Mouse (Mus musculus): ENCODE measurements around the gene Hspb11. TPM values are rescaled to one million over a fixed set of nuclear protein-coding genes. Genes with fewer than 3 reads are reported as not detected.

Gene Hspb11
- polyA plus RNA-seq, 1 experiment from 2014 or later = 25.5 TPM

GRCm38 (mm10) chr4:107291611-107292272 is 38.3 kb downstream of the Hspb11 start:
- Histone ChIP-seq H3K9ac (ENCODE audit: low read depth, low read length) (no peak overlapping the region), H3K36me3 (ENCODE audit: control insufficient read depth, insufficient read depth) (no peaks in the 10 kb centered on the region), H3K4me3 (ENCODE audit: low read depth, low read length) (no peak overlapping the region), H3K9me3 (ENCODE audit: control insufficient read depth) (no peaks in the 10 kb centered on the region), H3K27ac (ENCODE audit: low read depth, low read length) (no peak overlapping the region), H3K27me3 (replicated peaks; ENCODE audit: control insufficient read depth, insufficient read depth, low read length) (no peaks in the 10 kb centered on the region), H3K4me1 (replicated peaks; ENCODE audit: control insufficient read depth, insufficient read depth, low read length) (no peaks in the 10 kb centered on the region), H3K4me2 (replicated peaks; ENCODE audit: low read depth) (no peak overlapping the region)
- peak; percentile 12; the same call in 1 of the 2 replicates for ATAC-seq
- no peak for TF ChIP-seq CTCF (IDR thresholded peaks at IDR 0.05; ENCODE audit: low read depth)
- WGBS = 82% methylated on average over 7 of the region's 7 CpGs

- Histone ChIP-seq H3K27me3 (replicated peaks; ENCODE audit: control insufficient read depth, insufficient read depth, low read length) (no peaks in the 10 kb centered on the region), H3K9me3 (ENCODE audit: control insufficient read depth) (no peaks in the 10 kb centered on the region), H3K4me1 (replicated peaks; ENCODE audit: control insufficient read depth, insufficient read depth, low read length) (no peaks in the 10 kb centered on the region), H3K27ac (ENCODE audit: low read depth, low read length) (no peak overlapping the region; the same call in 1 of the 2 replicates), H3K4me2 (replicated peaks; ENCODE audit: low read depth) (no peak overlapping the region), H3K4me3 (ENCODE audit: low read depth, low read length) (no peak overlapping the region), H3K9ac (ENCODE audit: low read depth, low read length) (no peak overlapping the region), H3K36me3 (ENCODE audit: control insufficient read depth, insufficient read depth) (no peaks in the 10 kb centered on the region)
- ATAC-seq = peak; percentile 79
- no peak for TF ChIP-seq CTCF (IDR thresholded peaks at IDR 0.05; ENCODE audit: low read depth)
- 12% methylated on average over 4 of the region's 4 CpGs for WGBS
Observed at GRCm38 (mm10) chr4:107292273-107292662, 38.9 kb downstream of the Hspb11 start.

- H3K4me3 ChIP-seq (ENCODE audit: low read depth, low read length) = no peak overlapping the region
- H3K4me2 ChIP-seq (replicated peaks; ENCODE audit: low read depth) = no peak overlapping the region
- no peaks in the 10 kb centered on the region for H3K27me3 ChIP-seq (replicated peaks; ENCODE audit: control insufficient read depth, insufficient read depth, low read length)
- peak overlapping the region; percentile 57 for H3K27ac ChIP-seq (ENCODE audit: low read depth, low read length)
- TF ChIP-seq CTCF (IDR thresholded peaks at IDR 0.05; ENCODE audit: low read depth) = no peak
- no peaks in the 10 kb centered on the region for H3K36me3 ChIP-seq (ENCODE audit: control insufficient read depth, insufficient read depth)
- H3K9ac ChIP-seq (ENCODE audit: low read depth, low read length) = no peak overlapping the region
- no peaks in the 10 kb centered on the region for H3K9me3 ChIP-seq (ENCODE audit: control insufficient read depth)
- WGBS = 50% methylated on average over 8 of the region's 8 CpGs
- peak; percentile 65 for ATAC-seq
- H3K4me1 ChIP-seq (replicated peaks; ENCODE audit: control insufficient read depth, insufficient read depth, low read length) = no peaks in the 10 kb centered on the region
Observed at GRCm38 (mm10) chr4:107298071-107298606, 44.7 kb downstream of the Hspb11 start.

DNA sequence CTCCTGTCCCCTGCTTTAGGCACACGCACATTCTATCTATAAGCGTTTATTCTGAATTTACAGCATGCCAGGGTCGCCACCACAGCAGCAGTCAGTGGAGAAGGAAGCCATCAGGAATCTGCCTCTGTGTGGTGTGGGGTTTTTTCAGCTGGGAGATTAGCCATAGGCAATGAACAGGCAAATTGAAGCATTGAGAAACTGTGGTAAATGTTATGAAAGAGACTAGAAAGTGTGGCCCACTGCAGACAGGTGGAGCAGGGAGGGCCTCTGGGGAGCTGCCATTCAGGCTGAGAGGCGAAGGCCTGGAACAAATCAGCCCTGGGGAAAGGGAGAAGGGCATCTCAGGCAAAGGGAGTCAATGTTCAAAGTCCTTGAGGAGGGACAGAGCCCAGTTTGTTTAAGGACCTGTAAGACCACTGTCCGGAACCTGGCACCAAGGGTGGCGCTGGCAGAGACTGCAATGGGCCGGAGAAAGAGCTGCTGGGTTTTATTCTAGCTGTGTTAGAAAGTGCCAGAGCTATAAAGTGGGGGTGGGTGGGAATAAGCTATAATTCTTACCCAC is 46.5 kb downstream of the Hspb11 start:
- no peak for ATAC-seq
- H3K4me2 ChIP-seq (replicated peaks; ENCODE audit: low read depth) = no peak overlapping the region
- H3K36me3 ChIP-seq (ENCODE audit: control insufficient read depth, insufficient read depth) = no peaks in the 10 kb centered on the region
- H3K4me3 ChIP-seq (ENCODE audit: low read depth, low read length) = no peak overlapping the region
- H3K27me3 ChIP-seq (replicated peaks; ENCODE audit: control insufficient read depth, insufficient read depth, low read length) = no peaks in the 10 kb centered on the region
- peak overlapping the region; percentile 62 for H3K27ac ChIP-seq (ENCODE audit: low read depth, low read length)
- 66% methylated on average over 7 of the region's 7 CpGs for WGBS
- H3K9ac ChIP-seq (ENCODE audit: low read depth, low read length) = no peak overlapping the region
- H3K9me3 ChIP-seq (ENCODE audit: control insufficient read depth) = no peaks in the 10 kb centered on the region
- TF ChIP-seq CTCF (IDR thresholded peaks at IDR 0.05; ENCODE audit: low read depth) = no peak
- H3K4me1 ChIP-seq (replicated peaks; ENCODE audit: control insufficient read depth, insufficient read depth, low read length) = no peaks in the 10 kb centered on the region

DNA sequence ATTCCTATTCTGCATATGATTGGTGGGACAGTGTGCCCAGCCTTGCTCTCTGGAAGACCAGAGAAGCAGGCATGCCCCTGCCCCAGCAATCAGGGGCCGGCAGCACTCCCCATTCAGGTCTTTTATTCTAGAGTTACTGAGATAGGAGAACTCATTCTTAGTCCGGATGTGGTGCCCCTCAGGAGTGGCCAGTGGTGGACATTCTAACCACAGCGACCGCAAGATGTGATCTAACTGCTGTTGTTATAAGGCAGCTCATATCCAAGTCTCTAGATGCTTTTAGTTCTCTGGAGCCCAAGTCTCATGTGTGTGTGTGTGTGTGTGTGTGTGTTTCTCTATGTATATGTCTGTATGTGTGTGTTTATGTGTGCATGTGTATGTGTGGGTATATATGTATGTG is 47.0 kb downstream of the Hspb11 start:
- no peak for ATAC-seq
- WGBS = 76% methylated on average over 4 of the region's 4 CpGs

GRCm38 (mm10) chr4:107300902-107301555 is 47.6 kb downstream of the Hspb11 start:
- H3K4me3 ChIP-seq (ENCODE audit: low read depth, low read length) = no peak overlapping the region
- H3K27me3 ChIP-seq (replicated peaks; ENCODE audit: control insufficient read depth, insufficient read depth, low read length) = no peaks in the 10 kb centered on the region
- no peak overlapping the region for H3K4me2 ChIP-seq (replicated peaks; ENCODE audit: low read depth)
- no peak overlapping the region for H3K9ac ChIP-seq (ENCODE audit: low read depth, low read length)
- H3K4me1 ChIP-seq (replicated peaks; ENCODE audit: control insufficient read depth, insufficient read depth, low read length) = no peaks in the 10 kb centered on the region
- ATAC-seq = no peak
- no peaks in the 10 kb centered on the region for H3K9me3 ChIP-seq (ENCODE audit: control insufficient read depth)
- 100% methylated on average over 1 of the region's 1 CpGs for WGBS
- H3K27ac ChIP-seq (ENCODE audit: low read depth, low read length) = no peak overlapping the region
- no peaks in the 10 kb centered on the region for H3K36me3 ChIP-seq (ENCODE audit: control insufficient read depth, insufficient read depth)
- no peak for TF ChIP-seq CTCF (IDR thresholded peaks at IDR 0.05; ENCODE audit: low read depth)

More for the DNA sequence above, 47.0 kb downstream of the Hspb11 start:
- no peaks in the 10 kb centered on the region for H3K4me1 ChIP-seq (replicated peaks; ENCODE audit: control insufficient read depth, insufficient read depth, low read length)
- no peak overlapping the region for H3K27ac ChIP-seq (ENCODE audit: low read depth, low read length)
- H3K4me2 ChIP-seq (replicated peaks; ENCODE audit: low read depth) = no peak overlapping the region
- no peaks in the 10 kb centered on the region for H3K9me3 ChIP-seq (ENCODE audit: control insufficient read depth)
- no peak for TF ChIP-seq CTCF (IDR thresholded peaks at IDR 0.05; ENCODE audit: low read depth)
- H3K4me3 ChIP-seq (ENCODE audit: low read depth, low read length) = no peak overlapping the region
- no peaks in the 10 kb centered on the region for H3K36me3 ChIP-seq (ENCODE audit: control insufficient read depth, insufficient read depth)
- no peak overlapping the region for H3K9ac ChIP-seq (ENCODE audit: low read depth, low read length)
- H3K27me3 ChIP-seq (replicated peaks; ENCODE audit: control insufficient read depth, insufficient read depth, low read length) = no peaks in the 10 kb centered on the region
